Mouse (Mus musculus): ENCODE data around the gene Fsd1. TPM values are rescaled to one million over a fixed set of nuclear protein-coding genes. Genes with fewer than 3 reads are reported as not detected.

The Fsd1 gene
- polyA plus RNA-seq, 1 experiment from 2014 or later: 13.7 TPM

DNA sequence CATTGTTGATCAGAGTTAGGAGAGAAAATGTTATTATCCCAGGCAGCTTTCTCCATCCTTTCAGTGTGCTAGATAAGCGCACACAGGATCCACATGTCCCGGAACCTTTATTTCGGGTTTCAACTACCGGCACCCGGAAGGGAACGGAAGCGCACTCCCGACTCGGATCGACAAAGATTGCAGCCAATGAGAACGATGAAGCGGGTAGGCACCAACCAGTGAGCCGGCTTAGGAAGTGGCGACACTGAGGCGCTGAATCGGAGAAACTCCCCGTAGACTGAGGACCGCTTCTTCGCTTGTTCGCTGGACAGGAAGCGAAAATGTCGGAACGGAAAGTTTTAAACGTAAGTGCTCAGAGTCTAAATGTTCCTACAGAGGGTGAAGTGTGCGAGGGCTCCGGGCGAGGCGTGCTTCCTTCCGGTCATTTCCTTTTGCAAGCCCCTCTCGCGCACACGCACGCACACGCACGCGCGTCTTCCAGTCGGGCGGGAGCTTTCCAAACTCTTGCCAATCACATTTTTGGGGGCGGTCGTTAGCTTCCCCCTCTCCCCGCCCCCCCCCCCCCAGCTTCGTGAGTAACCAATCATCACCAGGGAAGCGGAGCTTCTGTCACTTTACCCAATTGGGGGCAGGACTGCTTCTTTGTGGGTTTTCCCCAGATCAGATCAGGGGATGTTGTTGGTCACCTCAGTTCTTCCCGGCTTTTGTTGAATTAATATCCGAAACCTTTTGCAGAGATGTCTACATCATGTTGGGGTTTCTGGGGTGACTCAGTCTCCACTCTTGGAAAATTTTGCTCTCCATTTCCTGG lies 27.2 kb upstream of the Fsd1 start, which contains the start of gene Yju2:
Gene Yju2 (plus strand): TSS at position 182 of the 811 bp plus-strand sequence.
- Histone ChIP-seq H3K27ac (ENCODE audit: low read length) (peak within 1 kb of the TSS; percentile 97), H3K9ac (replicated peaks; ENCODE audit: low read depth, low read length) (peak within 1 kb of the TSS; percentile 29), H3K4me3 (ENCODE audit: low read depth, low read length) (peak within 1 kb of the TSS; percentile 47), H3K36me3 (ENCODE audit: control insufficient read depth, insufficient read depth, low read length) (peaks cover 9% of the 10 kb centered on the region; the same call in 1 of the 2 replicates), H3K27me3 (ENCODE audit: control insufficient read depth, insufficient read depth, low read length) (no peaks in the 10 kb centered on the region), H3K9me3 (ENCODE audit: control insufficient read depth, low read depth, low read length) (no peaks in the 10 kb centered on the region), H3K4me1 (ENCODE audit: control insufficient read depth, insufficient read depth, low read length) (peaks cover 9% of the 10 kb centered on the region; the same call in 1 of the 2 replicates), H3K4me2 (replicated peaks; ENCODE audit: low read depth, low read length) (peak within 1 kb of the TSS; percentile 69)
- ATAC-seq (ENCODE audit: insufficient number of reproducible peaks, insufficient read depth, low FRiP score, low read depth): peak; percentile 92
- under 1% methylated on average over 45 of the region's 46 CpGs for WGBS

GRCm38 (mm10) chr17:55959946-55960740 lies 26.2 kb upstream of the Fsd1 start:
- Histone ChIP-seq H3K36me3 (ENCODE audit: control insufficient read depth, insufficient read depth, low read length) (peaks cover 11% of the 10 kb centered on the region; the same call in 1 of the 2 replicates), H3K4me3 (ENCODE audit: low read depth, low read length) (peak overlapping the region; percentile 47), H3K4me1 (ENCODE audit: control insufficient read depth, insufficient read depth, low read length) (peaks cover 9% of the 10 kb centered on the region; the same call in 1 of the 2 replicates), H3K4me2 (replicated peaks; ENCODE audit: low read depth, low read length) (peak overlapping the region; percentile 54), H3K9ac (replicated peaks; ENCODE audit: low read depth, low read length) (0 out of 2 replicates have a peak overlapping the region, but pooled peaks have one; percentile 21), H3K27ac (ENCODE audit: low read length) (peak overlapping the region; percentile 97; the same call in 1 of the 2 replicates), H3K9me3 (ENCODE audit: control insufficient read depth, low read depth, low read length) (no peaks in the 10 kb centered on the region), H3K27me3 (ENCODE audit: control insufficient read depth, insufficient read depth, low read length) (no peaks in the 10 kb centered on the region)
- 73% methylated on average over 10 of the region's 10 CpGs for WGBS
- no peak for ATAC-seq (ENCODE audit: insufficient number of reproducible peaks, insufficient read depth, low FRiP score, low read depth)

- Histone ChIP-seq H3K4me3 (ENCODE audit: low read depth, low read length) (no peak overlapping the region), H3K27ac (ENCODE audit: low read length) (no peak overlapping the region)
These were observed 25.5 kb upstream of the Fsd1 start for GRCm38 (mm10) chr17:55960791-55961190.

DNA sequence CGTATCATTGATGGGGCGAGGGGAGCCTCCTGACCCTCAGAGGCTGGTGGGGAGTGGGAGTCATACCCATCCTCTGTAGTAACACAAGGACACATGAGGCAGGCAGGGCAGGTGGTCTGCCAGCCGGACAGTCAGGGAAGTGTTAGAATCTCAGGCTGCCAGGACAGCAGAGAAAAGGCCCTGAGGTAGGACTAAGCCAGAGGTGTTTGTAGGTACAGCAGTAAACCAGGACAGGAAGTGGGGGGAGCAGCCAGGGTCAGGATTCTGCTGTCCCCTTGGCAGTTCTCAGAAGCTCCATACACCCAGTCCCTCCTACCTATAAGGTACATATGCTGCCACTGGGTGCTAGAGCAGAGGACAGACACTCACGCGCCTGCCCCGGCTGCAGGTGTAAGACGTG lies 24.7 kb upstream of the Fsd1 start:
- no peaks in the 10 kb centered on the region for H3K27me3 ChIP-seq (ENCODE audit: control insufficient read depth, insufficient read depth, low read length)
- no peak overlapping the region for H3K4me3 ChIP-seq (ENCODE audit: low read depth, low read length)
- H3K9ac ChIP-seq (replicated peaks; ENCODE audit: low read depth, low read length): no peak overlapping the region
- H3K4me1 ChIP-seq (ENCODE audit: control insufficient read depth, insufficient read depth, low read length): peaks cover 6% of the 10 kb centered on the region; the same call in 1 of the 2 replicates
- H3K27ac ChIP-seq (ENCODE audit: low read length): no peak overlapping the region
- no peak overlapping the region for H3K4me2 ChIP-seq (replicated peaks; ENCODE audit: low read depth, low read length)
- WGBS: 93% methylated on average over 7 of the region's 7 CpGs
- peaks cover 18% of the 10 kb centered on the region for H3K36me3 ChIP-seq (ENCODE audit: control insufficient read depth, insufficient read depth, low read length)
- H3K9me3 ChIP-seq (ENCODE audit: control insufficient read depth, low read depth, low read length): no peaks in the 10 kb centered on the region
- no peak for ATAC-seq (ENCODE audit: insufficient number of reproducible peaks, insufficient read depth, low FRiP score, low read depth)

More at GRCm38 (mm10) chr17:55960791-55961190, 25.5 kb upstream of the Fsd1 start:
- Histone ChIP-seq H3K9me3 (ENCODE audit: control insufficient read depth, low read depth, low read length) (no peaks in the 10 kb centered on the region), H3K4me2 (replicated peaks; ENCODE audit: low read depth, low read length) (no peak overlapping the region), H3K4me1 (ENCODE audit: control insufficient read depth, insufficient read depth, low read length) (peaks cover 9% of the 10 kb centered on the region; the same call in 1 of the 2 replicates), H3K9ac (replicated peaks; ENCODE audit: low read depth, low read length) (no peak overlapping the region), H3K27me3 (ENCODE audit: control insufficient read depth, insufficient read depth, low read length) (no peaks in the 10 kb centered on the region), H3K36me3 (ENCODE audit: control insufficient read depth, insufficient read depth, low read length) (peaks cover 12% of the 10 kb centered on the region; the same call in 1 of the 2 replicates)
- ATAC-seq (ENCODE audit: insufficient number of reproducible peaks, insufficient read depth, low FRiP score, low read depth): no peak

GRCm38 (mm10) chr17:55963171-55963570 lies 23.1 kb upstream of the Fsd1 start:
- Histone ChIP-seq H3K9ac (replicated peaks; ENCODE audit: low read depth, low read length) (no peak overlapping the region), H3K9me3 (ENCODE audit: control insufficient read depth, low read depth, low read length) (no peaks in the 10 kb centered on the region), H3K27ac (ENCODE audit: low read length) (no peak overlapping the region), H3K4me3 (ENCODE audit: low read depth, low read length) (no peak overlapping the region), H3K27me3 (ENCODE audit: control insufficient read depth, insufficient read depth, low read length) (no peaks in the 10 kb centered on the region), H3K36me3 (ENCODE audit: control insufficient read depth, insufficient read depth, low read length) (peaks cover 27% of the 10 kb centered on the region), H3K4me1 (ENCODE audit: control insufficient read depth, insufficient read depth, low read length) (peaks cover 4% of the 10 kb centered on the region; the same call in 1 of the 2 replicates), H3K4me2 (replicated peaks; ENCODE audit: low read depth, low read length) (no peak overlapping the region)
- WGBS: 69% methylated on average over 14 of the region's 14 CpGs
- no peak for ATAC-seq (ENCODE audit: insufficient number of reproducible peaks, insufficient read depth, low FRiP score, low read depth)

DNA sequence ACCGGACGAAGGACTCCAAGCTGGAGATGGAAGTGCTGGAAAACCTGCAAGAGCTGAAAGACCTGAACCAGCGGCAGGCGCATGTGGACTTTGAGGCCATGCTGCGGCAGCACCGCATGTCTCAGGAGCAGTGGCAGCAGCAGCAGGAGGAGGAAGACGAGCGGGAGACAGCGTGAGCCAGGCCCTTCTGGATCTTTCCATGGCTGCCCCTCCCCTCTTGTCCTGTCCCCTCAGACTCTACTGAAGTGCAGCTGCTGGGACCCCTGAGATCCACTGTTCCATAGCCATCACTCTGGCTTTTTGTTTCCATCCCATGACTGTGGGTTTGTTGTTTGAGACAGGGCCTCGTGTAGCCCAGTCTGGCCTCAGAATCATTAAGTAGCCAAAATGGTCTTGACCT lies 21.8 kb upstream of the Fsd1 start:
- Histone ChIP-seq H3K9me3 (ENCODE audit: control insufficient read depth, low read depth, low read length) (no peaks in the 10 kb centered on the region), H3K4me3 (ENCODE audit: low read depth, low read length) (no peak overlapping the region)
- ATAC-seq (ENCODE audit: insufficient number of reproducible peaks, insufficient read depth, low FRiP score, low read depth): no peak

DNA sequence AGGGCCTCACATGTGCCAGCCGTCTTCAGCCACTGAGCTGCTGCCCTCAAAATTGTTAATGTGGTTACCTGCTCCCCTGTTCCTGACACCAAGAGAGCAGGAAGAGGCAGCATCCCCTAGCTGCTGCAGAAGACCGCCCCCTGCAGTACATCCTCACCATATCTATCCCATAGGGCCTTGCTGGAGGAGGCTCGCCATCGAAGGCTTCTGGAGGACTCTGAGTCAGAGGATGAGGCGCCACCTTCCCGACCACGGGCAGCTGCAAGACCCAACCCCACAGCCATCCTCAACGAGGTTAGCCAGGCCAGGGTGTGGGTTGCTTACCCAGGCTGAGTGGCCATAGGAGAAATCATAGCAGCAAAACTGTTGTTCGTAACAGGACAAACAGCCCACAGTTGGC lies 21.3 kb upstream of the Fsd1 start:
- Histone ChIP-seq H3K4me2 (replicated peaks; ENCODE audit: low read depth, low read length) (no peak overlapping the region), H3K27ac (ENCODE audit: low read length) (no peak overlapping the region), H3K9ac (replicated peaks; ENCODE audit: low read depth, low read length) (no peak overlapping the region), H3K27me3 (ENCODE audit: control insufficient read depth, insufficient read depth, low read length) (no peaks in the 10 kb centered on the region), H3K36me3 (ENCODE audit: control insufficient read depth, insufficient read depth, low read length) (peaks cover 27% of the 10 kb centered on the region), H3K4me3 (ENCODE audit: low read depth, low read length) (no peak overlapping the region), H3K9me3 (ENCODE audit: control insufficient read depth, low read depth, low read length) (no peaks in the 10 kb centered on the region), H3K4me1 (ENCODE audit: control insufficient read depth, insufficient read depth, low read length) (no peaks in the 10 kb centered on the region)
- no peak for ATAC-seq (ENCODE audit: insufficient number of reproducible peaks, insufficient read depth, low FRiP score, low read depth)
- 84% methylated on average over 9 of the region's 9 CpGs for WGBS

More for the DNA sequence above, 21.8 kb upstream of the Fsd1 start:
- H3K4me2 ChIP-seq (replicated peaks; ENCODE audit: low read depth, low read length): no peak overlapping the region
- WGBS: 90% methylated on average over 10 of the region's 10 CpGs
- H3K27me3 ChIP-seq (ENCODE audit: control insufficient read depth, insufficient read depth, low read length): no peaks in the 10 kb centered on the region
- H3K4me1 ChIP-seq (ENCODE audit: control insufficient read depth, insufficient read depth, low read length): no peaks in the 10 kb centered on the region
- peaks cover 27% of the 10 kb centered on the region for H3K36me3 ChIP-seq (ENCODE audit: control insufficient read depth, insufficient read depth, low read length)
- no peak overlapping the region for H3K27ac ChIP-seq (ENCODE audit: low read length)
- no peak overlapping the region for H3K9ac ChIP-seq (replicated peaks; ENCODE audit: low read depth, low read length)

GRCm38 (mm10) chr17:55967186-55967585 lies 19.1 kb upstream of the Fsd1 start:
- H3K36me3 ChIP-seq (ENCODE audit: control insufficient read depth, insufficient read depth, low read length): peaks cover 18% of the 10 kb centered on the region
- H3K9me3 ChIP-seq (ENCODE audit: control insufficient read depth, low read depth, low read length): no peaks in the 10 kb centered on the region
- no peak overlapping the region for H3K9ac ChIP-seq (replicated peaks; ENCODE audit: low read depth, low read length)
- ATAC-seq (ENCODE audit: insufficient number of reproducible peaks, insufficient read depth, low FRiP score, low read depth): no peak
- H3K27me3 ChIP-seq (ENCODE audit: control insufficient read depth, insufficient read depth, low read length): 0 out of 2 replicates have a peak, but pooled peaks cover 3% of the 10 kb centered on the region
- H3K27ac ChIP-seq (ENCODE audit: low read length): no peak overlapping the region
- H3K4me2 ChIP-seq (replicated peaks; ENCODE audit: low read depth, low read length): no peak overlapping the region
- H3K4me1 ChIP-seq (ENCODE audit: control insufficient read depth, insufficient read depth, low read length): no peaks in the 10 kb centered on the region
- no peak overlapping the region for H3K4me3 ChIP-seq (ENCODE audit: low read depth, low read length)
- WGBS: 93% methylated on average over 4 of the region's 4 CpGs

Measured in stomach, embryonic 14.5 days (tissue).